Mouse (Mus musculus): Measurements from ENCODE around the gene Col4a2. TPM values are rescaled to one million over a fixed set of nuclear protein-coding genes. Genes with fewer than 3 reads are reported as not detected.

The Col4a2 gene
- polyA plus RNA-seq, 1 experiment from 2014 or later: 35.4 TPM

DNA sequence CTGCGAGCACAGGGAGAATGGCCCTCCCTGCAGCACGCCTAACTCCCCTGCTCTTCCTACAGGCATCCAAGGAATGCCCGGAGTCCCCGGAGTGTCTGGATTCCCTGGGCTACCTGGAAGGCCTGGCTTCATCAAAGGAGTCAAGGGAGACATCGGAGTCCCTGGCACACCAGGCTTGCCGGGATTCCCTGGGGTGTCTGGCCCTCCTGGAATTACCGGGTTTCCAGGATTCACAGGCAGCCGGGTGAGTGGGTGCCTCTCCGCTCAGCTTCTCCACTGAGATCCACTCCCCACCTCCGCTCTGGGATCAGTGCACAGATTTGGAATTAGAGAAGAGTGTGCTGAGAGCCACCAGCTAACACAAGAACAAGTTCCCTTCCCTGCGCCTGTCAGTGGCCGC lies 125.3 kb downstream of the Col4a2 start:
- H3K9ac ChIP-seq (replicated peaks): no peak overlapping the region
- no peaks in the 10 kb centered on the region for H3K4me1 ChIP-seq
- H3K9me3 ChIP-seq (replicated peaks): no peaks in the 10 kb centered on the region
- 0 out of 2 replicates have a peak, but pooled peaks cover 6% of the 10 kb centered on the region for H3K36me3 ChIP-seq
- ATAC-seq (ENCODE audit: low FRiP score): no peak
- H3K27ac ChIP-seq (replicated peaks): no peak overlapping the region
- WGBS: 65% methylated on average over 12 of the region's 12 CpGs
- no peak overlapping the region for H3K4me3 ChIP-seq (replicated peaks)
- H3K27me3 ChIP-seq (replicated peaks): no peaks in the 10 kb centered on the region
- H3K4me2 ChIP-seq: no peak overlapping the region

DNA sequence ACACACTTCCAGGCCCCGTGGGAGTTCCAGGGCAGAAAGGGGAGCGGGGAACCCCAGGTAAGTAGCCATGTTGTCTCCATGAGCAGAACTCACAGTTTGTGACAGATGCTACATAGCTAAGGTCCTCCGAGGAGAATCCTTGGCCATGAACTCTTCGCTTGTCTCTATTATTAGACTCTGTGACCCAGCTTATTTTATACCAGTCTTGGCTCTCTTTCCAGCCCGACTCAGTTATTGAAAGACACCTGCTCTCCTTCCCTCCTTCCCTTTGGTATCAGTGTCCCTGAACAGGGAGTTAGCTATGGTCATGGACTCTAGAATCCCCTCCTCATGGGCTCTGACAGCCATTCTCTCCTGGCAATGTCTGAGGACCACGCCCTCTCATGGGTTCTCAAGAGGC lies 128.7 kb downstream of the Col4a2 start:
- ATAC-seq (ENCODE audit: low FRiP score): no peak
- 95% methylated on average over 6 of the region's 6 CpGs for WGBS
- H3K4me3 ChIP-seq (replicated peaks): no peak overlapping the region
- no peak overlapping the region for H3K9ac ChIP-seq (replicated peaks)
- no peaks in the 10 kb centered on the region for H3K4me1 ChIP-seq
- H3K36me3 ChIP-seq: no peaks in the 10 kb centered on the region
- no peak overlapping the region for H3K4me2 ChIP-seq
- H3K27ac ChIP-seq (replicated peaks): no peak overlapping the region
- no peaks in the 10 kb centered on the region for H3K9me3 ChIP-seq (replicated peaks)
- no peaks in the 10 kb centered on the region for H3K27me3 ChIP-seq (replicated peaks)

DNA sequence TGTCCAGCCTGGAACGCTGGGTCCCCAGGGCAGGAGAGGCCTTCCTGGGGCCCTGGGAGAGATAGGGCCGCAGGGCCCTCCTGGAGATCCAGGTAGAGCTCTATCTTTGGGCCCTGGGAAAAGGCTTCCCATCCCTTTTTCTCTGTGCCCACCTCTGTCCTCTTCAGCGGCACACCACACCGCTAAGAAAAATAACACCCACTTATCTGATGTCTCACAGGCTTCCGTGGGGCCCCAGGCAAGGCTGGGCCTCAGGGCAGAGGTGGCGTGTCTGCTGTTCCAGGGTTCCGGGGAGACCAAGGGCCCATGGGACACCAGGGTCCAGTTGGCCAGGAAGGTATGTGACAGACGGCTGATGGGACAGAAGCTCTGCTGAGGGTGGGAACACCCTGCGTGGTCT lies 131.0 kb downstream of the Col4a2 start:
- no peaks in the 10 kb centered on the region for H3K9me3 ChIP-seq (replicated peaks)
- no peak for ATAC-seq (ENCODE audit: low FRiP score)
- WGBS: 95% methylated on average over 9 of the region's 9 CpGs

DNA sequence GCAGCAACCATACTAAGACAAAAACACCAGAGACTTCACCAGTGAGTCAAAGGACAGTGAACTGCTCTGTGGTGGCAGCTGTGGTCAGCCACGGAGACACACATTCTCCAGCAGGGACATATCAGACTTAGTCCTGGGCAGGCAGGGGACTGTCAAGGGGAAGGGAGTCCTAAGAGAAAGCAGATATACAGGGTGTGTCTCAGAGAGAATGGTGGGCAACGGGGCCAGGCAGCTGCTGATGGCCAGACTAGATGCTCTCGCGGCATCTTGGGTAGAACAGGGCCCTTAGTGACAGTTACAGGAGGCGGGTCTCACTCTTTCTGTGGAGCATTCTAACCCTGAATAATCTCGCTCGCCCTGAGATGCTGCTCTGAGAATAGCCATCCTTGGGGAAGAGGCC lies 131.6 kb downstream of the Col4a2 start:
- Histone ChIP-seq H3K4me3 (replicated peaks) (no peak overlapping the region), H3K9ac (replicated peaks) (no peak overlapping the region), H3K4me2 (no peak overlapping the region), H3K9me3 (replicated peaks) (no peaks in the 10 kb centered on the region), H3K36me3 (no peaks in the 10 kb centered on the region), H3K27me3 (replicated peaks) (no peaks in the 10 kb centered on the region), H3K4me1 (no peaks in the 10 kb centered on the region), H3K27ac (replicated peaks) (no peak overlapping the region)
- 85% methylated on average over 7 of the region's 7 CpGs for WGBS
- ATAC-seq (ENCODE audit: low FRiP score): no peak

More for the DNA sequence above, 131.0 kb downstream of the Col4a2 start:
- Histone ChIP-seq H3K4me1 (no peaks in the 10 kb centered on the region), H3K9ac (replicated peaks) (no peak overlapping the region), H3K27me3 (replicated peaks) (no peaks in the 10 kb centered on the region), H3K36me3 (no peaks in the 10 kb centered on the region), H3K4me3 (replicated peaks) (no peak overlapping the region), H3K4me2 (no peak overlapping the region), H3K27ac (replicated peaks) (no peak overlapping the region)

DNA sequence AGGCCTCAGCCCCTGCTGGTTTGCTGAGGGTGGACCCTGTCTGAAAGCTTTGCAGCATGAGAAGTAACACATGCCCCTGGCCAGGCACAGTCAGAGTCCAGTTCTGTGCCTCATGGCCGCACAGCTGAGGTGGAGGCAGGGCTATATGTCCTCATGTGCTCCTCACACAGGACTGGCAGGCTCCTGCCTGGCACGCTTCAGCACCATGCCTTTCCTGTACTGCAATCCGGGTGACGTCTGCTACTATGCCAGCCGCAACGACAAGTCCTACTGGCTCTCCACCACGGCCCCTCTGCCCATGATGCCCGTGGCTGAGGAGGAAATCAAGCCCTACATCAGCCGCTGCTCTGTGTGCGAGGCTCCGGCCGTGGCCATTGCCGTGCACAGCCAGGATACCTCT lies 133.2 kb downstream of the Col4a2 start:
- Histone ChIP-seq H3K9me3 (replicated peaks) (no peaks in the 10 kb centered on the region), H3K4me2 (no peak overlapping the region), H3K4me3 (replicated peaks) (no peak overlapping the region), H3K9ac (replicated peaks) (no peak overlapping the region), H3K36me3 (no peaks in the 10 kb centered on the region), H3K27me3 (replicated peaks) (no peaks in the 10 kb centered on the region), H3K27ac (replicated peaks) (no peak overlapping the region), H3K4me1 (0 out of 2 replicates have a peak, but pooled peaks cover under 1% of the 10 kb centered on the region)
- no peak for ATAC-seq (ENCODE audit: low FRiP score)
- 94% methylated on average over 13 of the region's 13 CpGs for WGBS

DNA sequence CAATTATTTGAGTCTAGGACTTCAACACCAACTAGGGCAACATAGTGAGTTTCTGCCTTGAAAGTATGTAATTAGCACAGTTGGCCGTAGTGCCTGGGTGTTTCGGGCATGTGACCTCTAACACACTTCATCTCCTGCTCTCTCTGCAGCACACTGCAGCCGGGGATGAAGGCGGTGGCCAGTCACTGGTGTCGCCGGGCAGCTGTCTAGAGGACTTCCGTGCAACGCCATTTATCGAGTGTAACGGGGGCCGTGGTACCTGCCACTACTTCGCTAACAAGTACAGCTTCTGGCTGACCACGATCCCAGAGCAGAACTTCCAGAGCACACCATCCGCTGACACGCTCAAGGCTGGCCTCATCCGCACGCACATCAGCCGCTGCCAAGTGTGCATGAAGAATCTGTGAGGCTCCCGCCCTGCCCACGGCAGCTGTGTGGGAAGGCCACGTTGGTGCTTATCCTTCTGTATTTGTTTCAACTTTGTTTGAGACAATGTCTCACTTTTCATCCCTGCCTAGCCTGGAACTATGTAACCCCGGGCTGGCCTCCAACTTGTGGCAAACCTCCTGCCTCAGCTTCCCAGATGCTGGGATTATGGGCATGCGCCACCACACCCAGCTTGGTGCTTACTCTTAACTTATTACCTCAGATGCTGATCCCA lies 135.4 kb downstream of the Col4a2 start:
- Histone ChIP-seq H3K27ac (replicated peaks) (no peak overlapping the region), H3K4me3 (replicated peaks) (no peak overlapping the region), H3K9me3 (replicated peaks) (no peaks in the 10 kb centered on the region), H3K4me1 (0 out of 2 replicates have a peak, but pooled peaks cover 3% of the 10 kb centered on the region), H3K9ac (replicated peaks) (no peak overlapping the region), H3K4me2 (no peak overlapping the region), H3K36me3 (no peaks in the 10 kb centered on the region), H3K27me3 (replicated peaks) (no peaks in the 10 kb centered on the region)
- WGBS: 95% methylated on average over 23 of the region's 23 CpGs
- ATAC-seq (ENCODE audit: low FRiP score): no peak

DNA sequence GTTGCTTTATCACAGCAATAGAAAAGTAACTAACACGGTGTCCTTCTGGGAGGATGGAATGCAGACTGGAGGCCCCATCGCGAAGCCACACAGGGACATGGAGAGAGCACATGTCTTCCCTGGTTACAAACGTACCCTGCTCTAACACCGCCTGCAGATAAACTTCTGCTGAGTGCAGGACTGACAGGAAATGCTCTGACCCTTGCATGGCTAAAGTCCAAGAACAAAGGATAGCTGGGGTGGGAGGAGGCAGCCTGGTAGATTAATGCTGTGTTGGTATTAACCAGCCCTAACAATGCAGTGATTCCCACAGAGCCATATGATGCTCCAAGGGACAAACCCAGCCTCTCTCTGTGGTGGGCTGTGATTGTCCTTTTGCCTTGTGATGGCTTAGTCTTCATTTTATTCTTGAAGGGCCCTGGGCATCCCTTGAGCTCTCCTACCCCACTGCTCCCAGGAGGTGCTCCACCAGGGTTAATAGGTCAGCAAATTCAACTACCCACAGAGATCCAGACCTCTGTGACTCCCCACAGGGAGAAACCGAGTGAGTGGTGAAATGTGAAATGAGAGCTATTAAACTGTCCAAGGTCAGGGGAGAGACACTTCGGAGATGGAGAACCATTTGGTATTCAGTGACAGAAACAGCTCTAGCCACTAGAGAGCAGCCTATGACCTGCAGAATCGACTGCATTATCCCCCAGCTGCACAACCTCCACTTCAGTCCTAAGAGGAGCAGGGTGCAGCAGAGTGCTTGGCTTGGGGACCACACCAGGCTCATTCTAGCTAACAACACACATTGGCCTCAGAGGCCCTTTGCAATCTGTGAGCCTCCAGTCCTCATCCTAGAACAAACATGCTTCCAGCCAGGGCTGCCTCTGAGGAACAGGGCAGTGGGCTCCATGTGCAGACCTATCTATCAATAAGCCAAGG lies 137.8 kb downstream of the Col4a2 start:
- no peaks in the 10 kb centered on the region for H3K27me3 ChIP-seq (replicated peaks)
- H3K9ac ChIP-seq (replicated peaks): no peak overlapping the region
- H3K4me2 ChIP-seq: no peak overlapping the region
- no peak overlapping the region for H3K4me3 ChIP-seq (replicated peaks)
- 30% methylated on average over 8 of the region's 8 CpGs for WGBS
- H3K27ac ChIP-seq (replicated peaks): no peak overlapping the region
- ATAC-seq (ENCODE audit: low FRiP score): no peak
- 0 out of 2 replicates have a peak, but pooled peaks cover 3% of the 10 kb centered on the region for H3K4me1 ChIP-seq
- no peaks in the 10 kb centered on the region for H3K36me3 ChIP-seq
- no peaks in the 10 kb centered on the region for H3K9me3 ChIP-seq (replicated peaks)

DNA sequence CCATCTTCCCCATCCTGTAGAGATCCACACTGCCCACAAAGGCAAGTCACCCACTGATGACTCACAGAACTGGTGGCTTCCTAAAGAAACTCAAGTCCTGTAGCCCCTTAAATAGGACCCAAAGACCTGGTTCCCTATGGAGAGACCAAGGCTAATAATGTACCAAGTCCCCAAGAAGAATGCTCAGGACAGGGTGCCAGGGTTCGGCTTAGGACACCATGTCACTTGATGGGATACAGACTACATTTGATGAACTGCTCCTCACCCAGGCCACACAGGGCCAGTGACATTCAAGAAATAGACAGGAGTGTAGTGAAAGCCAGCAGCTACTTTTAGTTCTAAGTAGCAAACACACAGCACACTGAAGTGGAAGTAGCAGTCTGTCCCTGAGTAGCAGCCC lies 139.5 kb downstream of the Col4a2 start:
- ATAC-seq (ENCODE audit: low FRiP score): no peak
- 97% methylated on average over 1 of the region's 1 CpGs for WGBS
- no peak overlapping the region for H3K27ac ChIP-seq (replicated peaks)
- no peak overlapping the region for H3K4me2 ChIP-seq
- H3K36me3 ChIP-seq: no peaks in the 10 kb centered on the region
- no peak overlapping the region for H3K9ac ChIP-seq (replicated peaks)
- no peaks in the 10 kb centered on the region for H3K9me3 ChIP-seq (replicated peaks)
- no peak overlapping the region for H3K4me3 ChIP-seq (replicated peaks)
- H3K4me1 ChIP-seq: 0 out of 2 replicates have a peak, but pooled peaks cover 3% of the 10 kb centered on the region
- no peaks in the 10 kb centered on the region for H3K27me3 ChIP-seq (replicated peaks)

DNA sequence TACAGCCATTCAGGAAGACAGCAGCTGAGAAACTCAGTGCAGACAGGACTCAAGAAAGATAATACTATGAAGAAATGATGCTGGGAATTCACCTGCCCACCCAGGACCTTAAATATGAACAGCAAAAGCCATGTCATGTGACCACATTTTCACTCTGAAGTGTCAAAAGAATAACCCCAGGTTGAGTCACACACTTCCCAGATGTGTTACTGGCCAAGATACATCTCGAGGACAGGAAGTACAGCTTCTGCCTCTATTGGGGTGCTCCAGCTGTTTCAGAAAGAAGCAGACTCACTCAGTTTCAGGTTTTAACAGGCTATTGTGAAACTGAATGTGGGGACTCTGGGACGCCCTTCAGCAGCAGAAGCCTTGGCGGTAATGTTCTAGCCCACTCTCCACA lies 140.0 kb downstream of the Col4a2 start:
- WGBS: 76% methylated on average over 3 of the region's 3 CpGs
- no peak overlapping the region for H3K27ac ChIP-seq (replicated peaks)
- H3K4me3 ChIP-seq (replicated peaks): no peak overlapping the region
- ATAC-seq (ENCODE audit: low FRiP score): no peak
- H3K4me1 ChIP-seq: 0 out of 2 replicates have a peak, but pooled peaks cover 3% of the 10 kb centered on the region
- H3K4me2 ChIP-seq: no peak overlapping the region
- no peaks in the 10 kb centered on the region for H3K9me3 ChIP-seq (replicated peaks)
- H3K36me3 ChIP-seq: no peaks in the 10 kb centered on the region
- H3K9ac ChIP-seq (replicated peaks): no peak overlapping the region
- no peaks in the 10 kb centered on the region for H3K27me3 ChIP-seq (replicated peaks)

DNA sequence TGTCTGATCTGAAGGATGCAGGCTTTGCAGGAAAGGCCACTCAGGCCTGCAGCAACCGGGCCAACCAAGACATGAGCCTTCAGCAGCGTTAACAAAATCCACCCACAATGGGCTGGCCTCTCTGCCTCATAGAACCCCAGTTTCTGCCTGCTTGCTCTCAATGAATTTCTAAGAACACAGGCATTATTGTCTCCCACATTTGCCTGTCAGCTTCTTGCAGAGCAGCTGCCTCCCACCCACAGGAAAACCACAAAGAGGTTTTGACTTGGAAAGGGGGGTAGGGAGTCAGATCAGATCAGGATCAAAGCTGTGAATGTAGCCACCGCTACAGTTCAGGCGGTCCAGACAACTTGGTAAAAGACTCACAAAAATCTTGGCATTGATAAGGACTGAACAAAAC lies 140.4 kb downstream of the Col4a2 start:
- Histone ChIP-seq H3K36me3 (no peaks in the 10 kb centered on the region), H3K9ac (replicated peaks) (no peak overlapping the region), H3K4me3 (replicated peaks) (no peak overlapping the region), H3K27me3 (replicated peaks) (no peaks in the 10 kb centered on the region), H3K9me3 (replicated peaks) (no peaks in the 10 kb centered on the region), H3K4me2 (no peak overlapping the region), H3K4me1 (0 out of 2 replicates have a peak, but pooled peaks cover 5% of the 10 kb centered on the region), H3K27ac (replicated peaks) (no peak overlapping the region)
- WGBS: 44% methylated on average over 4 of the region's 4 CpGs
- no peak for ATAC-seq (ENCODE audit: low FRiP score)

DNA sequence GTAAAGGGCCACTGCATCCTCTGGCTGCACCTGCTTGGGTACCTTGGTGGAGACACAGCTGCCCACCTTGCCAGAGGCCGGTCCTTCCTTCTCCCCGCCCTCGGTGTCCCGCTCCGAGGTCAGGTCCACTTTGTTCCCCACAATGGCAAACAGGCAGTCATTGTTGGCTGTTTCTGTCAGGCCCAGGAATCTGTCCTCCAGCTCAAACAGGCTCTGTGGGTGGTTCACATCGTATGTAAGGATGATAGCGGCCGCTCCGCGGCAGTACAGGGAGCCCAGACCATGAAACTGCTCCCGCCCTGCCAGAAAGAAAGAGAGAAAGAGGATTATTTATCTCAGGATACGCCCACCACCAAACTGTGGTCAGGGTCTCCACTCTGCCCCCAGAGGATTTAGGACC lies 141.6 kb downstream of the Col4a2 start:
- no peaks in the 10 kb centered on the region for H3K27me3 ChIP-seq (replicated peaks)
- no peak overlapping the region for H3K4me3 ChIP-seq (replicated peaks)
- H3K9me3 ChIP-seq (replicated peaks): no peaks in the 10 kb centered on the region
- no peak overlapping the region for H3K9ac ChIP-seq (replicated peaks)
- H3K4me2 ChIP-seq: no peak overlapping the region
- no peaks in the 10 kb centered on the region for H3K36me3 ChIP-seq
- 0 out of 2 replicates have a peak, but pooled peaks cover 5% of the 10 kb centered on the region for H3K4me1 ChIP-seq
- H3K27ac ChIP-seq (replicated peaks): no peak overlapping the region
- 47% methylated on average over 12 of the region's 12 CpGs for WGBS
- no peak for ATAC-seq (ENCODE audit: low FRiP score)

DNA sequence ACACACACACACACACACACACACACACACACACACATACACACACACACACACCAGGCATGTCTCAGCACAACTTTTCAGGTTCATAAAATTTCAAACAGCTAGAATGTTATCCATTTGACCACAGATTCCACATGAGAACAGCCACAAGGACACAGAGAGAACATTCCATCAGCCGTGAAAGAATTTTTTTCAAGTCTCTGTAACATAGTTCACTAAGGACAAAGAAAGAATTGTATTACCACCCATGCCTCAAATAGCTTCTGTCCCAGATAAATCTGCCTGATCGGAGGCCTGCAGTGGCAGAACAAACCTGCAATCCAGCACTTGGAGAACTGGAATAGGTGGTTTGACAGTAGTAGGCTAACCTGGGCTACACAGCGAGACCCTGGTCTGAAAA lies 144.7 kb downstream of the Col4a2 start:
- Histone ChIP-seq H3K4me2 (no peak overlapping the region), H3K27ac (replicated peaks) (no peak overlapping the region), H3K4me3 (replicated peaks) (no peak overlapping the region), H3K4me1 (0 out of 2 replicates have a peak, but pooled peaks cover 4% of the 10 kb centered on the region), H3K27me3 (replicated peaks) (no peaks in the 10 kb centered on the region), H3K9ac (replicated peaks) (no peak overlapping the region), H3K9me3 (replicated peaks) (no peaks in the 10 kb centered on the region), H3K36me3 (no peaks in the 10 kb centered on the region)
- no peak for ATAC-seq (ENCODE audit: low FRiP score)
- WGBS: 74% methylated on average over 3 of the region's 3 CpGs

Measured in neural tube, embryonic 15.5 days (tissue).